Mouse (Mus musculus) olfactory bulb, adult 2 months (tissue): ENCODE measurements around the gene Pde4a.

Experiments used
- CTCF ChIP-seq: fragments of 200-500 bp; IDR thresholded peaks from 2 replicates; pipeline ENCODE4 v1.5.1; 2012; ENCODE audit warnings: low read depth, mild to moderate bottlenecking, low read length, moderate library complexity; ENCODE audit not compliant: insufficient read depth
- POLR2A ChIP-seq: fragments of 200-500 bp; IDR thresholded peaks from 2 replicates; pipeline ENCODE4 v1.6.1; 2012; ENCODE audit warnings: mild to moderate bottlenecking, low read depth, low read length, moderate library complexity; ENCODE audit not compliant: insufficient read depth

DNA sequence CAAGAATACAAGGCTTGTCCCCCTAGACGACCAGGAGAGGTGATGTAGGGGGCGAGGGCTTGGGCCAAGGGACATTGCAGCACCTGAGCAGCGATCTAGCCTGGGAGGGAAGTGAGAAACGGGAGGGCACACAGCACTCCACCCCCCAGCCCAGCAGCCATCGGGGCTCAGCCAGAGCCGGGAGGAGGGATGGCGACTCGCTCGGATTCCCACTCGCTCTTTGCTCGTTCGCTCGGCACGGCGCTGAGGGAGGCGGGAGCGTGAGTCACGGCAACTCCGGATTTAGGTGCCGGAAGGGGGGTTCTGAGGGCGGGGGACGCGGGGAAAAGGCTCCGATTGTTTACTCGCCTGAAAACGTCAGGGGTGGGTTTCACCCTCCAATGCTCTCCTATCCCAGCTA, 1.4 kb upstream of the Pde4a start:
- TF ChIP-seq CTCF (no peak), POLR2A (no peak)
